Mouse (Mus musculus): ENCODE results near the gene Ap1m2. TPM values are rescaled to one million over a fixed set of nuclear protein-coding genes. Genes with fewer than 3 reads are reported as not detected.

Ap1m2 gene
- polyA plus RNA-seq, 1 experiment from 2014 or later, result 0.91 TPM

- Histone ChIP-seq H3K4me3 (ENCODE audit: low read depth, low read length) (no peak overlapping the region), H3K4me2 (ENCODE audit: low read length) (no peak overlapping the region), H3K9ac (ENCODE audit: low read length) (no peak overlapping the region), H3K4me1 (ENCODE audit: control insufficient read depth, insufficient read depth, low read length) (no peaks in the 10 kb centered on the region), H3K27ac (ENCODE audit: low read depth, low read length) (no peak overlapping the region), H3K36me3 (ENCODE audit: control insufficient read depth, insufficient read depth, low read length) (peaks cover 66% of the 10 kb centered on the region), H3K9me3 (replicated peaks; ENCODE audit: control insufficient read depth, low read length) (no peaks in the 10 kb centered on the region), H3K27me3 (replicated peaks; ENCODE audit: control insufficient read depth, insufficient read depth, low read length) (no peaks in the 10 kb centered on the region)
- no peak for ATAC-seq
- 70% methylated on average over 16 of the region's 16 CpGs for WGBS
- no peak for DNase-seq (ENCODE audit: low spot score)
Observed at GRCm38 (mm10) chr9:21346627-21347365, 34.7 kb upstream of the Ap1m2 start.

- peaks cover 41% of the 10 kb centered on the region for H3K36me3 ChIP-seq (ENCODE audit: control insufficient read depth, insufficient read depth, low read length)
- no peaks in the 10 kb centered on the region for H3K4me1 ChIP-seq (ENCODE audit: control insufficient read depth, insufficient read depth, low read length)
- no peaks in the 10 kb centered on the region for H3K9me3 ChIP-seq (replicated peaks; ENCODE audit: control insufficient read depth, low read length)
- H3K4me2 ChIP-seq (ENCODE audit: low read length), result no peak overlapping the region
- WGBS, result 94% methylated on average over 4 of the region's 4 CpGs
- no peak overlapping the region for H3K27ac ChIP-seq (ENCODE audit: low read depth, low read length)
- DNase-seq (ENCODE audit: low spot score) (no peak), ATAC-seq (no peak)
- H3K27me3 ChIP-seq (replicated peaks; ENCODE audit: control insufficient read depth, insufficient read depth, low read length), result no peaks in the 10 kb centered on the region
- H3K4me3 ChIP-seq (ENCODE audit: low read depth, low read length), result no peak overlapping the region
- H3K9ac ChIP-seq (ENCODE audit: low read length), result no peak overlapping the region
Observed at GRCm38 (mm10) chr9:21340411-21340810, 28.3 kb upstream of the Ap1m2 start.

- no peak for ATAC-seq
Observed at GRCm38 (mm10) chr9:21337652-21338051, 25.5 kb upstream of the Ap1m2 start.

GRCm38 (mm10) chr9:21336491-21336890, 24.4 kb upstream of the Ap1m2 start:
- H3K9me3 ChIP-seq (replicated peaks; ENCODE audit: control insufficient read depth, low read length), result no peaks in the 10 kb centered on the region
- no peak overlapping the region for H3K4me3 ChIP-seq (ENCODE audit: low read depth, low read length)
- H3K27me3 ChIP-seq (replicated peaks; ENCODE audit: control insufficient read depth, insufficient read depth, low read length), result no peaks in the 10 kb centered on the region
- no peak overlapping the region for H3K4me2 ChIP-seq (ENCODE audit: low read length)
- H3K27ac ChIP-seq (ENCODE audit: low read depth, low read length), result no peak overlapping the region
- no peak overlapping the region for H3K9ac ChIP-seq (ENCODE audit: low read length)
- WGBS, result 73% methylated on average over 8 of the region's 8 CpGs
- H3K36me3 ChIP-seq (ENCODE audit: control insufficient read depth, insufficient read depth, low read length), result peaks cover 10% of the 10 kb centered on the region; the same call in 1 of the 2 replicates
- H3K4me1 ChIP-seq (ENCODE audit: control insufficient read depth, insufficient read depth, low read length), result 0 out of 2 replicates have a peak, but pooled peaks cover 4% of the 10 kb centered on the region
- DNase-seq (ENCODE audit: low spot score) (no peak), ATAC-seq (no peak)

More at GRCm38 (mm10) chr9:21337652-21338051, 25.5 kb upstream of the Ap1m2 start:
- WGBS, result 21% methylated on average over 19 of the region's 20 CpGs
- 0 out of 2 replicates have a peak, but pooled peaks cover 2% of the 10 kb centered on the region for H3K4me1 ChIP-seq (ENCODE audit: control insufficient read depth, insufficient read depth, low read length)
- H3K9ac ChIP-seq (ENCODE audit: low read length), result no peak overlapping the region
- H3K27me3 ChIP-seq (replicated peaks; ENCODE audit: control insufficient read depth, insufficient read depth, low read length), result no peaks in the 10 kb centered on the region
- no peak overlapping the region for H3K4me2 ChIP-seq (ENCODE audit: low read length)
- no peak overlapping the region for H3K27ac ChIP-seq (ENCODE audit: low read depth, low read length)
- peaks cover 22% of the 10 kb centered on the region for H3K36me3 ChIP-seq (ENCODE audit: control insufficient read depth, insufficient read depth, low read length)
- H3K4me3 ChIP-seq (ENCODE audit: low read depth, low read length), result no peak overlapping the region
- no peaks in the 10 kb centered on the region for H3K9me3 ChIP-seq (replicated peaks; ENCODE audit: control insufficient read depth, low read length)
- no peak for DNase-seq (ENCODE audit: low spot score)

GRCm38 (mm10) chr9:21335391-21335790, 23.3 kb upstream of the Ap1m2 start:
- H3K27ac ChIP-seq (ENCODE audit: low read depth, low read length), result no peak overlapping the region
- H3K36me3 ChIP-seq (ENCODE audit: control insufficient read depth, insufficient read depth, low read length), result 0 out of 2 replicates have a peak, but pooled peaks cover 7% of the 10 kb centered on the region
- ATAC-seq, result no peak
- 78% methylated on average over 4 of the region's 4 CpGs for WGBS
- H3K4me1 ChIP-seq (ENCODE audit: control insufficient read depth, insufficient read depth, low read length), result 0 out of 2 replicates have a peak, but pooled peaks cover 4% of the 10 kb centered on the region
- no peaks in the 10 kb centered on the region for H3K27me3 ChIP-seq (replicated peaks; ENCODE audit: control insufficient read depth, insufficient read depth, low read length)
- H3K9ac ChIP-seq (ENCODE audit: low read length), result no peak overlapping the region
- H3K4me3 ChIP-seq (ENCODE audit: low read depth, low read length), result no peak overlapping the region
- H3K4me2 ChIP-seq (ENCODE audit: low read length), result no peak overlapping the region
- H3K9me3 ChIP-seq (replicated peaks; ENCODE audit: control insufficient read depth, low read length), result no peaks in the 10 kb centered on the region; the same call in 1 of the 2 replicates
- no peak for DNase-seq (ENCODE audit: low spot score)

GRCm38 (mm10) chr9:21334747-21335146, 22.6 kb upstream of the Ap1m2 start:
- DNase-seq (ENCODE audit: low spot score), result no peak

GRCm38 (mm10) chr9:21333523-21333922, 21.4 kb upstream of the Ap1m2 start:
- Histone ChIP-seq H3K4me1 (ENCODE audit: control insufficient read depth, insufficient read depth, low read length) (0 out of 2 replicates have a peak, but pooled peaks cover 4% of the 10 kb centered on the region), H3K9ac (ENCODE audit: low read length) (no peak overlapping the region), H3K9me3 (replicated peaks; ENCODE audit: control insufficient read depth, low read length) (no peaks in the 10 kb centered on the region; the same call in 1 of the 2 replicates), H3K27ac (ENCODE audit: low read depth, low read length) (no peak overlapping the region), H3K27me3 (replicated peaks; ENCODE audit: control insufficient read depth, insufficient read depth, low read length) (no peaks in the 10 kb centered on the region), H3K4me2 (ENCODE audit: low read length) (no peak overlapping the region), H3K4me3 (ENCODE audit: low read depth, low read length) (no peak overlapping the region), H3K36me3 (ENCODE audit: control insufficient read depth, insufficient read depth, low read length) (no peaks in the 10 kb centered on the region)
- WGBS, result 97% methylated on average over 1 of the region's 1 CpGs
- DNase-seq (ENCODE audit: low spot score) (no peak), ATAC-seq (no peak)

More at GRCm38 (mm10) chr9:21334747-21335146, 22.6 kb upstream of the Ap1m2 start:
- Histone ChIP-seq H3K9ac (ENCODE audit: low read length) (no peak overlapping the region), H3K4me3 (ENCODE audit: low read depth, low read length) (no peak overlapping the region), H3K4me2 (ENCODE audit: low read length) (no peak overlapping the region), H3K4me1 (ENCODE audit: control insufficient read depth, insufficient read depth, low read length) (0 out of 2 replicates have a peak, but pooled peaks cover 4% of the 10 kb centered on the region), H3K27ac (ENCODE audit: low read depth, low read length) (no peak overlapping the region), H3K9me3 (replicated peaks; ENCODE audit: control insufficient read depth, low read length) (no peaks in the 10 kb centered on the region; the same call in 1 of the 2 replicates), H3K27me3 (replicated peaks; ENCODE audit: control insufficient read depth, insufficient read depth, low read length) (no peaks in the 10 kb centered on the region), H3K36me3 (ENCODE audit: control insufficient read depth, insufficient read depth, low read length) (0 out of 2 replicates have a peak, but pooled peaks cover 1% of the 10 kb centered on the region)
- no peak for ATAC-seq

GRCm38 (mm10) chr9:21332161-21333061, 20.3 kb upstream of the Ap1m2 start:
- 0 out of 2 replicates have a peak, but pooled peaks cover 4% of the 10 kb centered on the region for H3K4me1 ChIP-seq (ENCODE audit: control insufficient read depth, insufficient read depth, low read length)
- H3K27ac ChIP-seq (ENCODE audit: low read depth, low read length), result 0 out of 2 replicates have a peak overlapping the region, but pooled peaks have one; percentile 15
- H3K9ac ChIP-seq (ENCODE audit: low read length), result no peak overlapping the region
- H3K36me3 ChIP-seq (ENCODE audit: control insufficient read depth, insufficient read depth, low read length), result no peaks in the 10 kb centered on the region
- ATAC-seq (peak; percentile 48; the same call in 1 of the 2 replicates), DNase-seq (ENCODE audit: low spot score) (peak; percentile 7)
- no peak overlapping the region for H3K4me2 ChIP-seq (ENCODE audit: low read length)
- WGBS, result 27% methylated on average over 9 of the region's 9 CpGs
- H3K9me3 ChIP-seq (replicated peaks; ENCODE audit: control insufficient read depth, low read length), result no peaks in the 10 kb centered on the region; the same call in 1 of the 2 replicates
- no peak overlapping the region for H3K4me3 ChIP-seq (ENCODE audit: low read depth, low read length)
- H3K27me3 ChIP-seq (replicated peaks; ENCODE audit: control insufficient read depth, insufficient read depth, low read length), result no peaks in the 10 kb centered on the region

Data from forebrain, embryonic 14.5 days (tissue).